In the genomic region with DNA sequence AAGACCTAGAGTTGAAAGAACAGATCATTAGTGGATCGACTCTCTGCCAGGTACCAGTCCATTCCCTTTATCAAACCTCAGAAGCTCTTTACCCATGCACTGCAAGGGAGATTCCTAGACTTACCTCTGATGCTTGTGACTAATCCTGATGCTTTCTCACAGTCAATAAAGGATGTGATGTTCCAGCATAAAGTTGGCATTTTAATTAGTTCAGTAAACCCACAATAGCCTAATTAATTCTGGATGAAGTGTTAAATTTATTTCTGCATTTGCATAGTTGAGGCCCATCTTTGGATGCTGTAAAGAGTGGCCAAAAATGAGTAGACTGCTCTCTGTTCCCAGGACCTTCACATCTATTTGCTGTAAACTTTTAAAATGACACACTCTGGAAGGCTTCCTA, we compare ENCODE assay signal across 20 mouse cellular contexts.
"Had no signal": no experiment of that assay in that cellular context is flagged by ENCODE, and none has a peak within 500 bp of the region (broad histone marks: within the 10 kb centered on the region; RNA-seq: fewer than 3 reads in every experiment).

No protein-coding gene starts in this region.

- H3K4me1 ChIP-seq: limb, embryonic 12.5 days; limb, embryonic 15.5 days; neural tube, embryonic 13.5 days had no signal

- H3K9ac ChIP-seq: limb, embryonic 12.5 days; limb, embryonic 15.5 days; liver, embryonic 14.5 days; liver, postnatal 0 days; lung, embryonic 14.5 days; neural tube, embryonic 13.5 days had no signal

- DNase-seq: kidney, adult 9 months; kidney, postnatal 14 days; kidney, postnatal 4 days; left cerebral cortex, postnatal 4 days; liver, postnatal 0 days; lung, embryonic 14.5 days; lung, postnatal 10 days; lung, postnatal 4 days; retina, postnatal 1 day; right cerebral cortex, postnatal 25 days; thymus, adult 18-20 months; thymus, postnatal 36 days had no signal

- H3K27ac ChIP-seq: limb, embryonic 12.5 days; limb, embryonic 15.5 days; liver, embryonic 14.5 days; neural tube, embryonic 13.5 days had no signal

- H3K9me3 ChIP-seq: limb, embryonic 12.5 days; limb, embryonic 15.5 days; neural tube, embryonic 13.5 days had no signal

- H3K27me3 ChIP-seq: limb, embryonic 12.5 days; limb, embryonic 15.5 days; neural tube, embryonic 13.5 days had no signal

- H3K4me2 ChIP-seq: limb, embryonic 12.5 days; limb, embryonic 15.5 days; liver, embryonic 11.5 days; lung, embryonic 14.5 days; midbrain, embryonic 11.5 days; neural tube, embryonic 13.5 days had no signal

- ATAC-seq: liver, postnatal 0 days; midbrain, embryonic 16.5 days had no signal

- H3K4me3 ChIP-seq: limb, embryonic 12.5 days; limb, embryonic 15.5 days; myocyte; neural tube, embryonic 13.5 days had no signal

- H3K36me3 ChIP-seq: limb, embryonic 12.5 days; limb, embryonic 15.5 days; neural tube, embryonic 13.5 days had no signal
